Comparison of ENCODE assay signal across 12 mouse cellular contexts in the genomic region with DNA sequence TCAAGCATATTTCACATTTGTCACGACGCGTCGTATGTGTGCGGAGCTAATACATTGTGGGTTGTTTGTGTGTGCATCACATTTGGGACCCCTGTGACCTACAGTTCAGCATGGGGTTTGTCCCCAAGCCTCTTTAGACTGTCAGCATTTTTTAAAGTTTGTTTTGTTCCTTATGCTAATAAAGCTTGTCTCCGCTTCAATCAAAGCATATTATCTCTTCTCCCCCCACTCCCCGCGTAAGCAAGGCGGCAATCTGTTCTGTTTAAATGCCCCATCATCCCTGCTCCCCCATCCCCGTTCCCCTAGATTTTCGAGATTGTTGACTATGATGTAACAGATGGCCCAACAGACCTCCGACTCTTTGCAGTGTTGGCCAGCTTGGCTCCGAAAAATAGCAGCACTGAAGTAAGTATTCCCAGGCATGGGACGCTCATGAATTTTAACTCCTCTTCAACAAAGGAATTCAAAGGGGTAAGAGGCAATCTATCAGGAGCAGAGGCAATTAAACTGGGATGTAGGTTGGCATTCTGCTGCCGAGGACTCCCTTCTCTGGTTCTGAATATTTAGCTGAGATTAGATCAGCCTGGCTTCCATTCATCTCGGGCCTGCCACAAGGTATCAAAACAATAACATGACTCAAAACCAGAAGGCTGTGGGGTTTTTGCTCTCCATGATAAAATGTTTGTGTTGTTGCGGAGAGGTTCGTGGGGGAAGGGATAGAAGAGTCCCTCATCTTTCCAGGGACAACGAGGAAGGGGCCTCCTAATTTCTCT.
DNase-seq lines count a peak whose midpoint lies in the region; ATAC-seq and TF ChIP-seq lines count a peak whose summit lies in the region.
"Had no signal": no experiment of that assay in that cellular context is flagged by ENCODE, and none has a peak within 500 bp of the region (broad histone marks: within the 10 kb centered on the region; RNA-seq: fewer than 3 reads in every experiment).

No protein-coding gene starts in this region.

- H3K4me1 ChIP-seq in hindbrain, embryonic 15.5 days (replicated peaks): peaks cover 13% of the 10 kb centered on the region; the same call in 1 of the 2 replicates
- peaks cover 21% of the 10 kb centered on the region for H3K4me1 ChIP-seq in midbrain, embryonic 12.5 days
- H3K4me1 ChIP-seq in lung, postnatal 0 days (ENCODE audit: insufficient read depth, low read depth, low read length): no peaks in the 10 kb centered on the region
- H3K4me1 ChIP-seq: embryonic facial prominence, embryonic 15.5 days; limb, embryonic 13.5 days had no signal

- 12% methylated on average over 19 of the region's 19 CpGs for WGBS in hindbrain, embryonic 15.5 days
- WGBS in midbrain, embryonic 12.5 days: 27% methylated on average over 19 of the region's 19 CpGs
- WGBS in lung, postnatal 0 days: 60% methylated on average over 19 of the region's 19 CpGs

- peak overlapping the region; percentile 16 for H3K4me3 ChIP-seq in hindbrain, embryonic 15.5 days
- H3K4me3 ChIP-seq in midbrain, embryonic 12.5 days: 0 out of 2 replicates have a peak overlapping the region, but pooled peaks have one; percentile 8
- H3K4me3 ChIP-seq in lung, postnatal 0 days (ENCODE audit: low read depth, low read length): no peak overlapping the region
- H3K4me3 ChIP-seq: embryonic facial prominence, embryonic 15.5 days; limb, embryonic 13.5 days had no signal

- H3K4me2 ChIP-seq in hindbrain, embryonic 15.5 days: peak overlapping the region; percentile 53
- H3K4me2 ChIP-seq in midbrain, embryonic 12.5 days (replicated peaks): peak overlapping the region; percentile 35
- no peak overlapping the region for H3K4me2 ChIP-seq in lung, postnatal 0 days (replicated peaks; ENCODE audit: low read depth, low read length)
- H3K4me2 ChIP-seq: embryonic facial prominence, embryonic 15.5 days; limb, embryonic 13.5 days had no signal

- H3K9me3 ChIP-seq in hindbrain, embryonic 15.5 days: no peaks in the 10 kb centered on the region
- H3K9me3 ChIP-seq in midbrain, embryonic 12.5 days: no peaks in the 10 kb centered on the region
- H3K9me3 ChIP-seq in lung, postnatal 0 days (ENCODE audit: low read length): no peaks in the 10 kb centered on the region
- H3K9me3 ChIP-seq: embryonic facial prominence, embryonic 15.5 days; limb, embryonic 13.5 days had no signal

- no peak overlapping the region for H3K9ac ChIP-seq in hindbrain, embryonic 15.5 days
- H3K9ac ChIP-seq in midbrain, embryonic 12.5 days (replicated peaks): 0 out of 2 replicates have a peak overlapping the region, but pooled peaks have one; percentile 25
- no peak overlapping the region for H3K9ac ChIP-seq in lung, postnatal 0 days (replicated peaks; ENCODE audit: low read depth)
- H3K9ac ChIP-seq: embryonic facial prominence, embryonic 15.5 days; limb, embryonic 13.5 days had no signal

- ATAC-seq in hindbrain, embryonic 15.5 days (ENCODE audit: low FRiP score, low read depth): peak; percentile 79
- ATAC-seq in midbrain, embryonic 12.5 days (ENCODE audit: low FRiP score, low read depth): peak; percentile 92
- no peak for ATAC-seq in lung, postnatal 0 days

- peak; percentile 19 for DNase-seq in right cerebral cortex, postnatal 4 days
- no peak for DNase-seq in right cerebral cortex, postnatal 25 days
- DNase-seq in lung, postnatal 0 days (ENCODE audit: low spot score): no peak
- DNase-seq in urinary bladder, adult 18-20 months (ENCODE audit: low spot score in 2 of 2): no peak
- DNase-seq in urinary bladder, adult 2 months (ENCODE audit: low spot score): no peak
- DNase-seq in spleen, postnatal 4 days (ENCODE audit: low spot score in 2 of 2): no peak
- DNase-seq: heart, adult 18-20 months; kidney, adult 11 months had no signal

- TF ChIP-seq EP300 in lung, postnatal 0 days (IDR thresholded peaks at IDR 0.05): no peak

- no peaks in the 10 kb centered on the region for H3K27me3 ChIP-seq in hindbrain, embryonic 15.5 days
- H3K27me3 ChIP-seq in midbrain, embryonic 12.5 days: no peaks in the 10 kb centered on the region
- H3K27me3 ChIP-seq in lung, postnatal 0 days (replicated peaks; ENCODE audit: insufficient read depth, low read length): no peaks in the 10 kb centered on the region
- H3K27me3 ChIP-seq: embryonic facial prominence, embryonic 15.5 days; limb, embryonic 13.5 days had no signal

- peak overlapping the region; percentile 64 for H3K27ac ChIP-seq in hindbrain, embryonic 15.5 days (replicated peaks)
- peak overlapping the region; percentile 75 for H3K27ac ChIP-seq in midbrain, embryonic 12.5 days (replicated peaks)
- no peak overlapping the region for H3K27ac ChIP-seq in lung, postnatal 0 days (ENCODE audit: low read length)
- H3K27ac ChIP-seq: embryonic facial prominence, embryonic 15.5 days; limb, embryonic 13.5 days had no signal

- no peaks in the 10 kb centered on the region for H3K36me3 ChIP-seq in hindbrain, embryonic 15.5 days
- H3K36me3 ChIP-seq in midbrain, embryonic 12.5 days: no peaks in the 10 kb centered on the region
- H3K36me3 ChIP-seq in lung, postnatal 0 days (ENCODE audit: insufficient read depth, low read length): no peaks in the 10 kb centered on the region
- H3K36me3 ChIP-seq: embryonic facial prominence, embryonic 15.5 days; limb, embryonic 13.5 days had no signal

- no peak for TF ChIP-seq CTCF in lung, postnatal 0 days (IDR thresholded peaks at IDR 0.05)
